Mouse (Mus musculus) kidney, adult 2 months (tissue): ENCODE data around the gene Zmynd12. TPM values are rescaled to one million over a fixed set of nuclear protein-coding genes. Genes with fewer than 3 reads are reported as not detected.

Experiments used
- DNase-seq: peaks from one replicate; pipeline ENCODE4 v3.0.0; 2021
- H3K27ac ChIP-seq: fragments of 200-500 bp; 2 replicates; pipeline ENCODE4 v1.5.1; 2012; ENCODE audit warnings: low read depth, low read length, control low read depth, inconsistent platforms; ENCODE audit not compliant: insufficient read depth
- H3K27me3 ChIP-seq: fragments of 200-500 bp; replicated peaks from 2 replicates; pipeline ENCODE4 v1.6.1; 2012; ENCODE audit warnings: mild to moderate bottlenecking, moderate library complexity, low read length, inconsistent platforms; ENCODE audit not compliant: control insufficient read depth, insufficient read depth
- H3K36me3 ChIP-seq: fragments of 200-500 bp; 2 replicates; pipeline ENCODE4 v1.6.1; 2012; ENCODE audit warnings: mild to moderate bottlenecking, moderate library complexity, low read length, inconsistent platforms; ENCODE audit not compliant: control insufficient read depth, insufficient read depth
- H3K4me1 ChIP-seq: fragments of 200-500 bp; 2 replicates; pipeline ENCODE4 v1.6.1; 2011; ENCODE audit warnings: low read length; ENCODE audit not compliant: control insufficient read depth, insufficient read depth
- H3K4me3 ChIP-seq: fragments of 200-500 bp; 2 replicates; pipeline ENCODE4 v1.5.1; 2011; ENCODE audit warnings: mild to moderate bottlenecking, low read depth, low read length, control low read depth; ENCODE audit not compliant: insufficient read depth
- CTCF ChIP-seq: fragments of 200-500 bp; conservative IDR thresholded peaks from 2 replicates; pipeline ENCODE4 v1.5.1; 2011; ENCODE audit warnings: low read depth, mild to moderate bottlenecking, control low read depth, low read length, moderate library complexity, mixed read lengths; ENCODE audit not compliant: insufficient read depth, insufficient read length
- POLR2A ChIP-seq: fragments of 200-500 bp; IDR thresholded peaks from one replicate; pipeline ENCODE4 v1.6.1; 2011; ENCODE audit warnings: low read depth, low read length, control low read depth
- WGBS: fragments of 180-500 bp; shearing (Covaris S2); methylation state at CpG from one replicate; pipeline ENCODE4 v1.1.7; 2018; 5-methylcytosine and 5-hydroxymethylcytosine counted together
- polyA plus RNA-seq: library from polyadenylated mRNA; depleted of rRNA; stranded (reverse); fragments of >200 nt; gene quantifications from 2 replicates; pipeline ENCODE4 v1.2.3, GENCODE M21; 2012; rRNA removed

The Zmynd12 gene
- polyA plus RNA-seq, 1 experiment = 1.9 TPM

DNA sequence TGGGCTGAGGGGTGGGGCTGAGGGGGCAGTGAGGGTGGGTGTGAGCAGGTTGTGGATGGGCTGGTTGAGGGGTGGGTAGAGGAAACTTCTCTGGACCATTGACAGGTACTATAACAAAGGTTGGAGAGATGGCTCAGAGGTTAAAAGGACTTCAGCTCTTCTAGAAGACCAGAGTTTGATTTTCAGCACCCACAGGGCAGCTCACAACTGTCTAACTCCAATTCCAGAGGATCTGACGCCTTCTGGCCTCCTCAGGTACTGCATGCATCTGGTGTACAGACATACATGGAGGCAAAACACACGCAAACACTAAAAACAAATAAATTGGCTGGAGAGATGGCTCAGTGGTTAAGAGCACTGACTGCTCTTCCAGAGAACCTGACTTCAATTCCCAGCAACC lies 89.0 kb downstream of the Zmynd12 start:
- 81% methylated on average over 2 of the region's 2 CpGs for WGBS

GRCm38 (mm10) chr4:119512731-119513141 lies 90.1 kb downstream of the Zmynd12 start:
- H3K27ac ChIP-seq = no peak overlapping the region
- no peak overlapping the region for H3K4me3 ChIP-seq
- WGBS = 63% methylated on average over 3 of the region's 3 CpGs
- H3K36me3 ChIP-seq = no peaks in the 10 kb centered on the region
- no peaks in the 10 kb centered on the region for H3K4me1 ChIP-seq
- DNase-seq = no peak
- H3K27me3 ChIP-seq = no peaks in the 10 kb centered on the region
- no peak for TF ChIP-seq POLR2A

More for the DNA sequence above, 89.0 kb downstream of the Zmynd12 start:
- no peak for DNase-seq
- TF ChIP-seq CTCF (no peak), POLR2A (no peak)
- no peak overlapping the region for H3K27ac ChIP-seq
- no peaks in the 10 kb centered on the region for H3K27me3 ChIP-seq
- H3K4me3 ChIP-seq = no peak overlapping the region
- no peaks in the 10 kb centered on the region for H3K36me3 ChIP-seq
- H3K4me1 ChIP-seq = no peaks in the 10 kb centered on the region

Other genes with a start within 250 kb of the Zmynd12 start
- gene Zfp691, start 248.6 kb upstream of the Zmynd12 start, polyA plus RNA-seq = 16.6 and 19.3 TPM in 2 replicates
- 0.04 and 0.08 TPM in 2 replicates for gene Ermap, start 232.8 kb upstream of the Zmynd12 start, polyA plus RNA-seq
- 29.2 and 35.4 TPM in 2 replicates for gene Svbp, start 227.5 kb upstream of the Zmynd12 start, polyA plus RNA-seq
- 0.13 and 0.29 TPM in 2 replicates for gene Tmem269, start 204.6 kb upstream of the Zmynd12 start, polyA plus RNA-seq
- 9.9 and 11.8 TPM in 2 replicates for gene AU022252, start 190.1 kb upstream of the Zmynd12 start, polyA plus RNA-seq
- 16.0 and 18.0 TPM in 2 replicates for gene P3h1, start 189.9 kb upstream of the Zmynd12 start, polyA plus RNA-seq
- 83.6 and 95.0 TPM in 2 replicates for gene Cldn19, start 167.4 kb upstream of the Zmynd12 start, polyA plus RNA-seq
- gene Ybx1, start 128.2 kb upstream of the Zmynd12 start, polyA plus RNA-seq = 202 and 242 TPM in 2 replicates
- gene Ppih, start 102.3 kb upstream of the Zmynd12 start, polyA plus RNA-seq = 7.1 and 11.2 TPM in 2 replicates
- 2.0 and 2.9 TPM in 2 replicates for gene Ccdc30, start 7.3 kb upstream of the Zmynd12 start, polyA plus RNA-seq
- 27.8 and 28.5 TPM in 2 replicates for gene Ppcs, start 394 bp upstream of the Zmynd12 start, polyA plus RNA-seq
- 0.52 and 0.58 TPM in 2 replicates for gene Rimkla, start 69.8 kb downstream of the Zmynd12 start, polyA plus RNA-seq
- 16.5 and 19.1 TPM in 2 replicates for gene Foxj3, start 114.2 kb downstream of the Zmynd12 start, polyA plus RNA-seq
- 7.6 and 12.0 TPM in 2 replicates for gene Frg2f1, start 116.7 kb downstream of the Zmynd12 start, polyA plus RNA-seq
- 13.1 and 14.8 TPM in 2 replicates for gene Guca2a, start 214.9 kb downstream of the Zmynd12 start, polyA plus RNA-seq
- gene Guca2b, start 236.1 kb downstream of the Zmynd12 start, polyA plus RNA-seq = 819 and 823 TPM in 2 replicates